Comparison of ENCODE assay signal across 8 mouse cellular contexts in the genomic region with DNA sequence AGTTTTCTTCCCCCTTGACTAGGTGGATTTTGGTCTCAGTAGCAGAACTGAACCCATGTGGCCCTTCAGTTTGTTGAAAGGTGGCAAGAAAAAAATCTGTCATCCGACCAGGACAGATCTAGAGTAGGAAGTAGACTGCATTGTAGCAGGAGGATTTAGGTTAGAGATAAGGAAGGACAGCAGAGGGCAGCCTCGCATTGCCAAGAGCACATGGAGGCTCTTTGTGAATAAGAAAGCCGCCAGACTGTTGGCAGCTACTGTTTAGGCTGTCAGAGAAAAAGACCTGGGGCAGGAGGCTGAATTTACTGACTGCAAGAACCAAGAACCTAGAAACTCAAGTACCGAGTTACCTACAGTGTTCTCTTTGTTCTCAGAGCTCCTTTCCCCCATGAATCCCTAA. TPM values are rescaled to one million over a fixed set of nuclear protein-coding genes. Genes with fewer than 3 reads are reported as not detected.
DNase-seq lines count a peak whose midpoint lies in the region; ATAC-seq and TF ChIP-seq lines count a peak whose summit lies in the region.

No protein-coding gene starts in this region.

- H3K9me3 ChIP-seq in kidney, postnatal 0 days (replicated peaks; ENCODE audit: low read length): no peaks in the 10 kb centered on the region
- no peaks in the 10 kb centered on the region for H3K9me3 ChIP-seq in kidney, embryonic 15.5 days (replicated peaks)
- no peaks in the 10 kb centered on the region for H3K9me3 ChIP-seq in forebrain, embryonic 13.5 days (replicated peaks)
- H3K9me3 ChIP-seq in midbrain, embryonic 13.5 days: no peaks in the 10 kb centered on the region

- peak; percentile 33 for DNase-seq in kidney, postnatal 0 days (ENCODE audit: low spot score)
- peak; percentile 24 for DNase-seq in adipocyte (ENCODE audit: low spot score)
- DNase-seq in thymus, postnatal 36 days: no peak
- no peak for DNase-seq in layer of hippocampus, adult 9-10 months (ENCODE audit: low spot score)

- no peak overlapping the region for H3K4me3 ChIP-seq in kidney, postnatal 0 days (replicated peaks; ENCODE audit: low read depth, low read length)
- no peak overlapping the region for H3K4me3 ChIP-seq in kidney, embryonic 15.5 days (replicated peaks)
- H3K4me3 ChIP-seq in forebrain, embryonic 13.5 days: no peak overlapping the region
- H3K4me3 ChIP-seq in midbrain, embryonic 13.5 days (replicated peaks): no peak overlapping the region

- no peak overlapping the region for H3K27ac ChIP-seq in kidney, postnatal 0 days
- H3K27ac ChIP-seq in kidney, embryonic 15.5 days: no peak overlapping the region
- H3K27ac ChIP-seq in forebrain, embryonic 13.5 days: peak overlapping the region; percentile 54
- peak overlapping the region; percentile 44; the same call in 1 of the 2 replicates for H3K27ac ChIP-seq in midbrain, embryonic 13.5 days

- ATAC-seq in kidney, postnatal 0 days (replicated peaks; ENCODE audit: low FRiP score, low read depth): no peak
- no peak for ATAC-seq in kidney, embryonic 15.5 days (replicated peaks; ENCODE audit: low FRiP score)
- peak; percentile 57; the same call in 1 of the 2 replicates for ATAC-seq in forebrain, embryonic 13.5 days
- no peak for ATAC-seq in midbrain, embryonic 13.5 days
- no peak for ATAC-seq in erythroblast, adult 5-6 weeks (replicated peaks; ENCODE audit: low FRiP score, poor library complexity, severe bottlenecking)

- H3K27me3 ChIP-seq in kidney, postnatal 0 days (ENCODE audit: insufficient read depth, low read length): no peaks in the 10 kb centered on the region
- H3K27me3 ChIP-seq in kidney, embryonic 15.5 days: no peaks in the 10 kb centered on the region
- H3K27me3 ChIP-seq in forebrain, embryonic 13.5 days: no peaks in the 10 kb centered on the region
- H3K27me3 ChIP-seq in midbrain, embryonic 13.5 days: no peaks in the 10 kb centered on the region

- peak; percentile 39; the same call in 1 of the 2 replicates for TF ChIP-seq CTCF in kidney, postnatal 0 days (IDR thresholded peaks at IDR 0.05; ENCODE audit: low read depth)

- no peak overlapping the region for H3K9ac ChIP-seq in kidney, postnatal 0 days (ENCODE audit: low read depth, low read length)
- no peak overlapping the region for H3K9ac ChIP-seq in kidney, embryonic 15.5 days
- no peak overlapping the region for H3K9ac ChIP-seq in forebrain, embryonic 13.5 days
- H3K9ac ChIP-seq in midbrain, embryonic 13.5 days (replicated peaks): no peak overlapping the region

- no peak overlapping the region for H3K4me2 ChIP-seq in kidney, postnatal 0 days (ENCODE audit: low read length)
- H3K4me2 ChIP-seq in kidney, embryonic 15.5 days: no peak overlapping the region
- H3K4me2 ChIP-seq in forebrain, embryonic 13.5 days: no peak overlapping the region
- H3K4me2 ChIP-seq in midbrain, embryonic 13.5 days (replicated peaks): no peak overlapping the region

- WGBS in kidney, postnatal 0 days: 30% methylated on average over 4 of the region's 4 CpGs
- 26% methylated on average over 4 of the region's 4 CpGs for WGBS in kidney, embryonic 15.5 days
- WGBS in forebrain, embryonic 13.5 days: 24% methylated on average over 4 of the region's 4 CpGs
- 18% methylated on average over 4 of the region's 4 CpGs for WGBS in midbrain, embryonic 13.5 days

- no peaks in the 10 kb centered on the region for H3K4me1 ChIP-seq in kidney, postnatal 0 days (replicated peaks; ENCODE audit: insufficient read depth, low read length)
- peaks cover 3% of the 10 kb centered on the region; the same call in 1 of the 2 replicates for H3K4me1 ChIP-seq in kidney, embryonic 15.5 days
- H3K4me1 ChIP-seq in forebrain, embryonic 13.5 days: peaks cover 13% of the 10 kb centered on the region; the same call in 1 of the 2 replicates
- H3K4me1 ChIP-seq in midbrain, embryonic 13.5 days (replicated peaks): peaks cover 11% of the 10 kb centered on the region

- H3K36me3 ChIP-seq in kidney, postnatal 0 days (ENCODE audit: insufficient read depth, low read length): no peaks in the 10 kb centered on the region
- 0 out of 2 replicates have a peak, but pooled peaks cover 3% of the 10 kb centered on the region for H3K36me3 ChIP-seq in kidney, embryonic 15.5 days
- H3K36me3 ChIP-seq in forebrain, embryonic 13.5 days (ENCODE audit: poor library complexity, severe bottlenecking): peaks cover 19% of the 10 kb centered on the region; the same call in 1 of the 2 replicates
- H3K36me3 ChIP-seq in midbrain, embryonic 13.5 days: peaks cover 17% of the 10 kb centered on the region; the same call in 1 of the 2 replicates

RNA-seq across cellular contexts. Expression of gene Gm4353, which starts 47.0 kb away (rescaled TPM):
- polyA plus RNA-seq in kidney, postnatal 0 days (2015; fragmentation: Nextera tagmentation; extraction: Ambion mirVana): 0.61 and 0.86 TPM in 2 replicates
- polyA plus RNA-seq in kidney, embryonic 15.5 days (2015; fragmentation: Nextera tagmentation; extraction: Ambion mirVana): 0.35 and 0.79 TPM in 2 replicates
- polyA plus RNA-seq in forebrain, embryonic 13.5 days (2015; fragmentation: Nextera tagmentation; extraction: Ambion mirVana): 0.57 and 1.6 TPM in 2 replicates
- polyA plus RNA-seq in midbrain, embryonic 13.5 days (2015; fragmentation: Nextera tagmentation; extraction: Ambion mirVana): 0.87 and 0.89 TPM in 2 replicates
- not detected in 2 replicates for total RNA-seq in erythroblast, adult 5-6 weeks (2015; ENCODE audit: low replicate concordance)
- total RNA-seq in erythroblast, adult 5-6 weeks (2017; ENCODE audit: low replicate concordance): 0.77 and 1.1 TPM in 2 replicates

Comparison
In these comparisons a context has a peak if more than half of its experiments do, and no peak if none do; other contexts are left out.
1. DNase-seq: peak in kidney, postnatal 0 days (single experiment) and adipocyte (single experiment); none in thymus, postnatal 36 days (0 of 2) and layer of hippocampus, adult 9-10 months (single experiment).
2. H3K27ac ChIP-seq: peak in forebrain, embryonic 13.5 days (single experiment) and midbrain, embryonic 13.5 days (single experiment); none in kidney, postnatal 0 days (single experiment) and kidney, embryonic 15.5 days (single experiment).